Mouse (Mus musculus) stomach, embryonic 16.5 days (tissue): ENCODE data around the gene Osbpl3. TPM values are rescaled to one million over a fixed set of nuclear protein-coding genes. Genes with fewer than 3 reads are reported as not detected.

Source experiments
- ATAC-seq: fragments of 200-750 bp; cut with Nextera tagmentation; 2 replicates; pipeline ENCODE4 v1.8.0; 2017; ENCODE audit warnings: moderate number of reproducible peaks, moderate TSS enrichment; ENCODE audit not compliant: insufficient read depth, low FRiP score
- H3K27ac ChIP-seq: fragments of 300-500 bp; sonication (generic); 2 replicates; pipeline ENCODE4 v1.5.1; 2014; ENCODE audit warnings: low read length
- H3K27me3 ChIP-seq: fragments of 300-500 bp; sonication (generic); 2 replicates; pipeline ENCODE4 v1.6.1; 2014; ENCODE audit warnings: low read length, control low read depth, mixed read lengths; ENCODE audit not compliant: control insufficient read depth, insufficient read depth
- H3K36me3 ChIP-seq: fragments of 300-500 bp; sonication (generic); 2 replicates; pipeline ENCODE4 v1.6.1; 2014; ENCODE audit warnings: low read length; ENCODE audit not compliant: control insufficient read depth, insufficient read depth
- H3K4me1 ChIP-seq: fragments of 300-500 bp; sonication (generic); 2 replicates; pipeline ENCODE4 v1.6.1; 2014; ENCODE audit warnings: low read length, control low read depth, mixed read lengths; ENCODE audit not compliant: control insufficient read depth, insufficient read depth
- H3K4me2 ChIP-seq: fragments of 300-500 bp; sonication (generic); 2 replicates; pipeline ENCODE4 v1.6.1; 2014; ENCODE audit warnings: low read depth, low read length, mixed read lengths
- H3K4me3 ChIP-seq: fragments of 300-500 bp; sonication (generic); replicated peaks from 2 replicates; pipeline ENCODE4 v1.5.1; 2014; ENCODE audit warnings: mild to moderate bottlenecking, low read length
- H3K9ac ChIP-seq: fragments of 300-500 bp; sonication (generic); 2 replicates; pipeline ENCODE4 v1.6.1; 2014; ENCODE audit warnings: low read length
- H3K9me3 ChIP-seq: fragments of 300-500 bp; sonication (generic); replicated peaks from 2 replicates; pipeline ENCODE4 v1.6.1; 2016; ENCODE audit warnings: low read length, control low read depth; ENCODE audit not compliant: control insufficient read depth
- WGBS: fragments of 180-500 bp; shearing (Covaris S2); extraction: QIAGEN DNeasy Blood & Tissue Kit; methylation state at CpG from one replicate; pipeline ENCODE4 v1.1.7; 2014; 5-methylcytosine and 5-hydroxymethylcytosine counted together
- polyA plus RNA-seq: library from polyadenylated mRNA; unstranded; fragments of >200 nt; fragmentation: Nextera tagmentation; extraction: Ambion mirVana; gene quantifications from 2 replicates; pipeline ENCODE4 v1.2.1, GENCODE M21; 2015

Osbpl3 gene
- polyA plus RNA-seq, 1 experiment from 2014 or later: 15.5 TPM

GRCm38 (mm10) chr6:50364364-50364763, 91.6 kb downstream of the Osbpl3 start:
- H3K27me3 ChIP-seq: no peaks in the 10 kb centered on the region
- H3K9me3 ChIP-seq: no peaks in the 10 kb centered on the region
- no peak overlapping the region for H3K27ac ChIP-seq
- no peak overlapping the region for H3K9ac ChIP-seq
- H3K4me2 ChIP-seq: no peak overlapping the region
- 88% methylated on average over 8 of the region's 8 CpGs for WGBS
- H3K4me1 ChIP-seq: peaks cover 3% of the 10 kb centered on the region; the same call in 1 of the 2 replicates
- H3K36me3 ChIP-seq: 0 out of 2 replicates have a peak, but pooled peaks cover 3% of the 10 kb centered on the region
- no peak for ATAC-seq
- no peak overlapping the region for H3K4me3 ChIP-seq

- Histone ChIP-seq H3K9me3 (no peaks in the 10 kb centered on the region), H3K9ac (no peak overlapping the region), H3K4me2 (no peak overlapping the region), H3K27ac (no peak overlapping the region), H3K36me3 (0 out of 2 replicates have a peak, but pooled peaks cover under 1% of the 10 kb centered on the region), H3K4me3 (no peak overlapping the region), H3K4me1 (peaks cover 5% of the 10 kb centered on the region; the same call in 1 of the 2 replicates), H3K27me3 (no peaks in the 10 kb centered on the region)
- WGBS: 62% methylated on average over 5 of the region's 5 CpGs
- 0 out of 2 replicates have a peak, but pooled peaks have one; percentile 21 for ATAC-seq
Observed at GRCm38 (mm10) chr6:50363385-50363784, 92.6 kb downstream of the Osbpl3 start.

- no peaks in the 10 kb centered on the region for H3K9me3 ChIP-seq
- peaks cover 11% of the 10 kb centered on the region; the same call in 1 of the 2 replicates for H3K4me1 ChIP-seq
- no peak overlapping the region for H3K4me3 ChIP-seq
- H3K36me3 ChIP-seq: no peaks in the 10 kb centered on the region
- 66% methylated on average over 4 of the region's 4 CpGs for WGBS
- H3K27me3 ChIP-seq: no peaks in the 10 kb centered on the region
- no peak for ATAC-seq
- 0 out of 2 replicates have a peak overlapping the region, but pooled peaks have one; percentile 1 for H3K27ac ChIP-seq
- no peak overlapping the region for H3K9ac ChIP-seq
- no peak overlapping the region for H3K4me2 ChIP-seq
Observed at GRCm38 (mm10) chr6:50362704-50363261, 93.2 kb downstream of the Osbpl3 start.

GRCm38 (mm10) chr6:50362196-50362595, 93.8 kb downstream of the Osbpl3 start:
- H3K27me3 ChIP-seq: no peaks in the 10 kb centered on the region
- H3K4me1 ChIP-seq: peaks cover 13% of the 10 kb centered on the region; the same call in 1 of the 2 replicates
- no peaks in the 10 kb centered on the region for H3K36me3 ChIP-seq
- no peak overlapping the region for H3K9ac ChIP-seq
- H3K27ac ChIP-seq: 0 out of 2 replicates have a peak overlapping the region, but pooled peaks have one; percentile 1
- no peak for ATAC-seq
- no peak overlapping the region for H3K4me2 ChIP-seq
- no peaks in the 10 kb centered on the region for H3K9me3 ChIP-seq
- WGBS: 81% methylated on average over 9 of the region's 9 CpGs
- H3K4me3 ChIP-seq: no peak overlapping the region

- peak overlapping the region; percentile 28; the same call in 1 of the 2 replicates for H3K9ac ChIP-seq
Observed at GRCm38 (mm10) chr6:50358104-50358679, 97.8 kb downstream of the Osbpl3 start.

GRCm38 (mm10) chr6:50354688-50355660, 101.0 kb downstream of the Osbpl3 start:
- Histone ChIP-seq H3K27ac (peak overlapping the region; percentile 66), H3K27me3 (no peaks in the 10 kb centered on the region), H3K4me2 (no peak overlapping the region), H3K9me3 (no peaks in the 10 kb centered on the region), H3K9ac (peak overlapping the region; percentile 32; the same call in 1 of the 2 replicates), H3K4me3 (no peak overlapping the region), H3K36me3 (no peaks in the 10 kb centered on the region), H3K4me1 (peaks cover 23% of the 10 kb centered on the region)
- ATAC-seq: peak; percentile 67; the same call in 1 of the 2 replicates
- 35% methylated on average over 20 of the region's 20 CpGs for WGBS

More at GRCm38 (mm10) chr6:50358104-50358679, 97.8 kb downstream of the Osbpl3 start:
- Histone ChIP-seq H3K27me3 (no peaks in the 10 kb centered on the region), H3K4me2 (peak overlapping the region; percentile 10; the same call in 1 of the 2 replicates), H3K9me3 (no peaks in the 10 kb centered on the region), H3K4me3 (no peak overlapping the region), H3K27ac (peak overlapping the region; percentile 49), H3K36me3 (no peaks in the 10 kb centered on the region), H3K4me1 (peaks cover 23% of the 10 kb centered on the region)
- WGBS: 38% methylated on average over 16 of the region's 16 CpGs
- peak; percentile 77 for ATAC-seq

- WGBS: 57% methylated on average over 6 of the region's 6 CpGs
- Histone ChIP-seq H3K36me3 (0 out of 2 replicates have a peak, but pooled peaks cover 3% of the 10 kb centered on the region), H3K4me2 (no peak overlapping the region), H3K9me3 (no peaks in the 10 kb centered on the region; the same call in 1 of the 2 replicates), H3K27me3 (no peaks in the 10 kb centered on the region), H3K4me3 (no peak overlapping the region), H3K9ac (no peak overlapping the region), H3K4me1 (peaks cover 16% of the 10 kb centered on the region), H3K27ac (no peak overlapping the region)
- ATAC-seq: no peak
Observed at GRCm38 (mm10) chr6:50352812-50353211, 103.2 kb downstream of the Osbpl3 start.

GRCm38 (mm10) chr6:50350911-50351310, 105.1 kb downstream of the Osbpl3 start:
- H3K27me3 ChIP-seq: no peaks in the 10 kb centered on the region
- peaks cover 13% of the 10 kb centered on the region; the same call in 1 of the 2 replicates for H3K4me1 ChIP-seq
- ATAC-seq: no peak
- no peak overlapping the region for H3K9ac ChIP-seq
- no peak overlapping the region for H3K4me3 ChIP-seq
- 86% methylated on average over 3 of the region's 3 CpGs for WGBS
- no peak overlapping the region for H3K4me2 ChIP-seq
- H3K9me3 ChIP-seq: no peaks in the 10 kb centered on the region; the same call in 1 of the 2 replicates
- 0 out of 2 replicates have a peak, but pooled peaks cover 3% of the 10 kb centered on the region for H3K36me3 ChIP-seq
- no peak overlapping the region for H3K27ac ChIP-seq
